Mouse (Mus musculus): ENCODE data around the gene 4930474N05Rik.

The 4930474N05Rik gene

GRCm38 (mm10) chr14:36094617-36095016 is at the start of gene 4930474N05Rik:
Gene 4930474N05Rik (plus strand): TSS chr14:36094917.
- DNase-seq: no peak

GRCm38 (mm10) chr14:36048746-36049391 is 45.8 kb upstream of the 4930474N05Rik start:
- DNase-seq: peak; percentile 28

- no peak for DNase-seq
Measured at GRCm38 (mm10) chr14:36053281-36053680, 41.4 kb upstream of the 4930474N05Rik start.

- no peak for DNase-seq
Measured at GRCm38 (mm10) chr14:36098528-36098927, 3.8 kb downstream of the 4930474N05Rik start.

- DNase-seq: no peak
Measured at GRCm38 (mm10) chr14:36099647-36100046, 4.9 kb downstream of the 4930474N05Rik start.

GRCm38 (mm10) chr14:36100731-36101130 is 6.0 kb downstream of the 4930474N05Rik start:
- DNase-seq: no peak

GRCm38 (mm10) chr14:36114481-36114880 is 19.8 kb downstream of the 4930474N05Rik start:
- DNase-seq: no peak

- DNase-seq: no peak
Measured at GRCm38 (mm10) chr14:36123775-36124335, 29.1 kb downstream of the 4930474N05Rik start.

- no peak for DNase-seq
Measured at GRCm38 (mm10) chr14:36135749-36136148, 41.0 kb downstream of the 4930474N05Rik start.

- DNase-seq: no peak
Measured at GRCm38 (mm10) chr14:36137696-36138095, 43.0 kb downstream of the 4930474N05Rik start.

GRCm38 (mm10) chr14:36145261-36145660 is 50.5 kb downstream of the 4930474N05Rik start:
- no peak for DNase-seq

Data from embryo, embryonic 11 days (tissue).